Mouse (Mus musculus) cortical plate, adult 2 months (tissue): ENCODE results near the gene Tas1r3.

Experiments
- CTCF ChIP-seq: fragments of 200-500 bp; IDR thresholded peaks from 2 replicates; pipeline ENCODE4 v1.5.1; 2011; ENCODE audit warnings: mild to moderate bottlenecking, control low read depth, low read length; ENCODE audit not compliant: insufficient read depth; ENCODE audit errors: extremely low read depth
- POLR2A ChIP-seq: fragments of 200-500 bp; IDR thresholded peaks from 2 replicates; pipeline ENCODE4 v1.6.1; 2011; ENCODE audit warnings: mild to moderate bottlenecking, low read length, control low read depth; ENCODE audit not compliant: insufficient read depth; ENCODE audit errors: extremely low read depth

GRCm38 (mm10) chr4:155817533-155817932, 45.6 kb downstream of the Tas1r3 start:
- TF ChIP-seq CTCF (no peak), POLR2A (no peak)
